Mouse (Mus musculus) stomach, postnatal 0 days (tissue): ENCODE data around the gene Cops7b. TPM values are rescaled to one million over a fixed set of nuclear protein-coding genes. Genes with fewer than 3 reads are reported as not detected.

Experiments
- ATAC-seq: fragments of 200-750 bp; cut with Nextera tagmentation; 2 replicates; pipeline ENCODE4 v1.8.0; 2017; ENCODE audit not compliant: low FRiP score, low TSS enrichment
- DNase-seq: peaks from one replicate; pipeline ENCODE4 v3.0.0-alpha.2; 2016; ENCODE audit warnings: low spot score
- H3K27ac ChIP-seq: fragments of 300-500 bp; sonication (generic); replicated peaks from 2 replicates; pipeline ENCODE4 v1.5.1; 2014; ENCODE audit warnings: mild to moderate bottlenecking, control low read depth
- H3K27me3 ChIP-seq: fragments of 300-500 bp; sonication (generic); 2 replicates; pipeline ENCODE4 v1.6.1; 2014; ENCODE audit warnings: low read length; ENCODE audit not compliant: control insufficient read depth, insufficient read depth
- H3K36me3 ChIP-seq: fragments of 300-500 bp; sonication (generic); 2 replicates; pipeline ENCODE4 v1.6.1; 2014; ENCODE audit warnings: low read length, mixed read lengths; ENCODE audit not compliant: control insufficient read depth, insufficient read depth
- H3K4me1 ChIP-seq: fragments of 300-500 bp; sonication (generic); replicated peaks from 2 replicates; pipeline ENCODE4 v1.6.1; 2014; ENCODE audit warnings: antibody characterized with exemption; ENCODE audit not compliant: control insufficient read depth, insufficient read depth
- H3K4me2 ChIP-seq: fragments of 300-500 bp; sonication (generic); replicated peaks from 2 replicates; pipeline ENCODE4 v1.6.1; 2014; ENCODE audit warnings: low read depth, mild to moderate bottlenecking, control low read depth, moderate library complexity
- H3K4me3 ChIP-seq: fragments of 300-500 bp; sonication (generic); 2 replicates; pipeline ENCODE4 v1.5.1; 2014; ENCODE audit warnings: low read depth, low read length, control low read depth
- H3K9ac ChIP-seq: fragments of 300-500 bp; sonication (generic); 2 replicates; pipeline ENCODE4 v1.6.1; 2014; ENCODE audit warnings: mild to moderate bottlenecking, low read length, control low read depth, mixed read lengths
- H3K9me3 ChIP-seq: fragments of 300-500 bp; sonication (generic); 2 replicates; pipeline ENCODE4 v1.6.1; 2016; ENCODE audit warnings: low read length; ENCODE audit not compliant: control insufficient read depth
- CTCF ChIP-seq: IDR thresholded peaks from 2 replicates; pipeline ENCODE4 v1.5.1; 2016; ENCODE audit warnings: antibody characterized with exemption, low read depth, mild to moderate bottlenecking, moderate library complexity
- EP300 ChIP-seq: optimal IDR thresholded peaks from 2 replicates; pipeline ENCODE3; 2016; ENCODE audit warnings: antibody characterized with exemption
- WGBS: fragments of 180-500 bp; shearing (Covaris S2); extraction: QIAGEN DNeasy Blood & Tissue Kit; methylation state at CpG from one replicate; pipeline ENCODE4 v1.1.7; 2014; 5-methylcytosine and 5-hydroxymethylcytosine counted together
- polyA plus RNA-seq: library from polyadenylated mRNA; unstranded; fragments of >200 nt; fragmentation: Nextera tagmentation; extraction: Ambion mirVana; gene quantifications from 2 replicates; pipeline ENCODE4 v1.2.1, GENCODE M21; 2015

The Cops7b gene
- polyA plus RNA-seq, 1 experiment from 2014 or later: 14.9 TPM

DNA sequence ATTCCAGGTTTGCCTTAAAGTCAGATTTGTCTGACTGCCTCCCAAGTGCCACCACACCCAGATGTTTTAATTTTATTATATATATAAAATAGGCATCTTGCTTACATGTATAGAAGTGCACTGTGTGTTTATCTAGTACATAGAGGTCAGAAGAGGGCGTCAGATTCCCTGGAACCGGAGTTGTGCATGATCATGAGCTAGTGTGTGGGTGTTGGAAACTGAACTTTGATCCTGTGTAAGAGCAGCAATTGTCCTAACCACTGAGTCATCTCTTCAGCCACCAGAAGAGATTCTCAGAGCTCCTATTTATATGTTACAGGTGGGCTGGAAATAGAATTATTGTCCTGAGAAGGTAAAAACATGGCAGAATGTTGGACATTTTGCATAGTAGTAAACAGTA, 17.4 kb downstream of the Cops7b start:
- no peaks in the 10 kb centered on the region for H3K4me1 ChIP-seq
- no peak overlapping the region for H3K27ac ChIP-seq
- DNase-seq: no peak
- TF ChIP-seq CTCF: no peak
- TF ChIP-seq EP300: no peak
- H3K27me3 ChIP-seq: no peaks in the 10 kb centered on the region
- peaks cover 5% of the 10 kb centered on the region for H3K36me3 ChIP-seq
- 88% methylated on average over 2 of the region's 2 CpGs for WGBS
- ATAC-seq: no peak
- H3K4me3 ChIP-seq: no peak overlapping the region
- no peak overlapping the region for H3K9ac ChIP-seq
- no peaks in the 10 kb centered on the region for H3K9me3 ChIP-seq
- H3K4me2 ChIP-seq: no peak overlapping the region

- Histone ChIP-seq H3K4me2 (no peak overlapping the region), H3K36me3 (0 out of 2 replicates have a peak, but pooled peaks cover 3% of the 10 kb centered on the region), H3K27me3 (no peaks in the 10 kb centered on the region), H3K9ac (no peak overlapping the region), H3K9me3 (no peaks in the 10 kb centered on the region), H3K27ac (no peak overlapping the region), H3K4me3 (no peak overlapping the region), H3K4me1 (no peaks in the 10 kb centered on the region)
- 92% methylated on average over 1 of the region's 1 CpGs for WGBS
- ATAC-seq: no peak
- TF ChIP-seq EP300 (no peak), CTCF (no peak)
- DNase-seq: no peak
Measured at GRCm38 (mm10) chr1:86610954-86611353, 28.2 kb downstream of the Cops7b start.

DNA sequence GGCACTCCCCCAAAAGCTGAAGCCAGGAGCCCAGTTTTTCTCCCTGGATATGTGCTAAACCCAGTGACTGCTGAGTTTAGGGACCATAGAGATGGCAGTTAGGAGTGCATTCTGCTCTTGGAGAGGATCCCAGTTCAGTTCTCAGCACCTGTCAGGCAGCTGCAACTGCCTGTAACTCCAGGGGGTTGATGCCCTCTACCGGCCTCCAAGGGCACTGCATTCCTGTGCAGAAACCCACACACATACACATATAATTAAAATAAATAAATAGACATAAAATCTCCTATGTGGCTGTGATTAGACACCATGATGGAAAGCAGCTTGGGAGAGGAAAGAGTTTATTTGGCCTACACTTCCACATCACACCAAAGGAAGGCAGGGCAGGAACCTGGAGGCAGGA, 29.4 kb downstream of the Cops7b start:
- WGBS: 70% methylated on average over 1 of the region's 1 CpGs
- Histone ChIP-seq H3K27me3 (no peaks in the 10 kb centered on the region), H3K27ac (no peak overlapping the region), H3K36me3 (0 out of 2 replicates have a peak, but pooled peaks cover 3% of the 10 kb centered on the region), H3K9me3 (no peaks in the 10 kb centered on the region), H3K9ac (no peak overlapping the region), H3K4me3 (no peak overlapping the region), H3K4me1 (no peaks in the 10 kb centered on the region), H3K4me2 (no peak overlapping the region)
- no peak for DNase-seq
- TF ChIP-seq EP300 (no peak), CTCF (no peak)
- ATAC-seq: no peak

- TF ChIP-seq EP300 (no peak), CTCF (peak; percentile 79)
- H3K27ac ChIP-seq: no peak overlapping the region
- no peak for DNase-seq
- H3K9ac ChIP-seq: no peak overlapping the region
- no peak overlapping the region for H3K4me2 ChIP-seq
- no peak overlapping the region for H3K4me3 ChIP-seq
- H3K9me3 ChIP-seq: no peaks in the 10 kb centered on the region
- no peaks in the 10 kb centered on the region for H3K27me3 ChIP-seq
- H3K36me3 ChIP-seq: no peaks in the 10 kb centered on the region
- ATAC-seq: no peak
- no peaks in the 10 kb centered on the region for H3K4me1 ChIP-seq
Measured at GRCm38 (mm10) chr1:86614269-86614668, 31.6 kb downstream of the Cops7b start.

DNA sequence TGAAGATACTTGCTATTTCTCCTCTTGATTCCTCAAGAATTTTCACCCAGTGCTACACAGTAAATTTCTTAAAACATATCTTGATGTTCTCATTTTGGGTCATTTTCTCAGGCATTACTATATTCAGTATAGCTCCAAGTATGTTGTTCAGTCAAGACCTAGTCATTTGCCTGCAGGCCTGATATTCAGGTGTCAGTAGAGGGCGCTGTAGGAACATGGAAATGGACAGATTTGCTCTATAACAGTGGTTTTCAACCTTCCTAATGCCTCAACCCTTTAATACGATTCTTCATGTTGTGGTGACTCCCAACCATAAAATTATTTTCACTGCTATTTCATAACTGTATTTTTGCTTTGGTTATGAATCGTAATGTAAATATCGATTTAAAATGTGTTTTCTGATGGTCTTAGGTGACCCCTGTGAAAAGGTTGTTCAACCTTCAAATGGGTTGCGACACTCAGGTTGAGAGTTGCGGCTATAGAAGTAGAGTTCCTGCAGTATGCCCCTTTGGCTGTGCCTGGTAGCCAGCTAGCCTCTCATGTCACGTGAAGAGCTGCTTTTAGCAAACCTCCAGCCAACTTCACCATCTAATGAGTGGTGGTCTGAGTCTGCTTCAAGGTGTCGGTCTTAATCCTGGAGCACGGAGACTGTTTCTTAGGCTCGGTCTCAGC, 35.9 kb downstream of the Cops7b start:
- Histone ChIP-seq H3K9me3 (no peaks in the 10 kb centered on the region), H3K4me1 (no peaks in the 10 kb centered on the region), H3K9ac (no peak overlapping the region), H3K27me3 (no peaks in the 10 kb centered on the region), H3K4me2 (no peak overlapping the region), H3K4me3 (no peak overlapping the region), H3K36me3 (no peaks in the 10 kb centered on the region), H3K27ac (no peak overlapping the region)
- TF ChIP-seq EP300: no peak
- TF ChIP-seq CTCF: peak; percentile 94
- peak; percentile 71 for DNase-seq
- whole genome bisulfite sequencing: 58% methylated on average over 10 of the region's 10 CpGs
- peak; percentile 51; the same call in 1 of the 2 replicates for ATAC-seq

GRCm38 (mm10) chr1:86622296-86622695, 39.6 kb downstream of the Cops7b start:
- ATAC-seq: no peak
- no peak overlapping the region for H3K4me3 ChIP-seq
- H3K4me2 ChIP-seq: no peak overlapping the region
- TF ChIP-seq EP300: no peak
- no peak for TF ChIP-seq CTCF
- H3K9ac ChIP-seq: no peak overlapping the region
- no peaks in the 10 kb centered on the region for H3K9me3 ChIP-seq
- WGBS: 60% methylated on average over 2 of the region's 2 CpGs
- H3K27ac ChIP-seq: no peak overlapping the region
- no peak for DNase-seq
- no peaks in the 10 kb centered on the region for H3K36me3 ChIP-seq
- no peaks in the 10 kb centered on the region for H3K4me1 ChIP-seq
- no peaks in the 10 kb centered on the region for H3K27me3 ChIP-seq
